Comparison of ENCODE assay signal across 8 mouse cellular contexts in the genomic region with DNA sequence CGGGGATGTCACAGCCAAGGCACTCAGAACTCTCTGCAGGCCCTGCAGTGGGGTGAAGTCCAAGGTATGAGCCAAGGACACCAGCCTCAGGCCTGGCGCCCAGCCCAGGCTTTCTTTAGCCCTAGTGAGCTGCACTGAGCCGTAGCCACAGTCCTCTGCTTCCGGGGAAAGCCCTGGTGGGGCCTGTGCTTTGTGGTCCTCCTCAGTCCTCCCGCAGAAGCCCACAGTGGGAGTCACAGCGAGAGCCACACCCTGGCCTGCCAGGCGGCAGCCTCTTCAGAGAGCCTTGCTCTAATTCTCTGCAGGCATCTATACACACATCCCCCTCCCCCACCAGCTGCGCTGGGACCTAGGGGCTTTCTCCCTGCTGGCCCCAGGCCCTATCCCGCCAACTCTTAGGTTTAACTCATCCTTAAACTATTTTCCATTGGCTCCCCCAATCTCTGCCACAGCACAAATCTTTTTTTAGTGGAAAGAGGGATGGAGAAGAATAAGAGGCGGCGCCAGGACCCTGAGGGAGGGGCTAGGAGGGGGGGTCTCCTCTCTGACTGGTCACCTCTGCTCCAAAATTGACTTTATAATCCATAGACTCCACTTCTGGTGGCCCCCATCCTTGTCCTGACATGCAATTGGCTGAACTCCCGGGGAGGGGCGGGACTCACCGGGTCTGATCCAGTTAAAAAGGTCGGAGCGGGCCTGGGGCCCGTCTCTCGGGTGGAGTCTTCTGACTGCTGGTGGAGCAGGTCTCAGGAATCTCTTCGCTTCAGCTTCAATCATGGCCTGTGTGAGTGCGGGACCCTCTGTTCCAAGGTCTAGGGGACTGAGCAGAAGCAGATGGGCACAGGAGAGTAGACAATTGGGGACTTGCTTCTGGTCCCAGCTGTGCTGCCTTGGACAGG. TPM values are rescaled to one million over a fixed set of nuclear protein-coding genes. Genes with fewer than 3 reads are reported as not detected.
DNase-seq lines count a peak whose midpoint lies in the region; ATAC-seq and TF ChIP-seq lines count a peak whose summit lies in the region.

TSS of gene Lgals1 (plus strand) at position 705 of the 899 bp plus-strand sequence.

- H3K4me1 ChIP-seq in cortical plate, adult 2 months (ENCODE audit: control insufficient read depth, insufficient read depth, low read length) = peaks cover 4% of the 10 kb centered on the region

- peak within 1 kb of the TSS; percentile 21; the same call in 1 of the 2 replicates for H3K4me3 ChIP-seq in cortical plate, adult 2 months (ENCODE audit: insufficient read depth, low read length)

- intact Hi-C loops in left cerebral cortex, postnatal 25 days (cut with DNase I) = no loop called here

- DNase-seq in frontal cortex, postnatal 36 days (ENCODE audit: low spot score in 2 of 2) = no peak
- DNase-seq in gastrocnemius, postnatal 25 days = peak; percentile 92
- peak; percentile 91 for DNase-seq in induced T-regulatory cell, adult 2 months (ENCODE audit: low read depth)
- peak; percentile 50 to 54 for DNase-seq in left cerebral cortex, postnatal 25 days (ENCODE audit: low spot score in 2 of 2)
- peak; percentile 96 for DNase-seq in skeletal muscle tissue, adult 2 months (ENCODE audit: low read depth, low spot score)

- TF ChIP-seq POLR2A in cortical plate, adult 2 months (IDR thresholded peaks at IDR 0.05; ENCODE audit: extremely low read depth, insufficient read depth, low read length) = no peak

- ATAC-seq in frontal cortex, adult (ENCODE audit: low TSS enrichment) = 0 out of 2 replicates have a peak, but pooled peaks have one; percentile 17
- 0 out of 2 replicates have a peak, but pooled peaks have one; percentile 7 for ATAC-seq in megakaryocyte-erythroid progenitor cell, adult 5-6 weeks (replicated peaks; ENCODE audit: low FRiP score, low TSS enrichment, poor library complexity, severe bottlenecking)

- H3K27ac ChIP-seq in cortical plate, adult 2 months (ENCODE audit: insufficient read depth, low read length) = 0 out of 2 replicates have a peak within 1 kb of the TSS, but pooled peaks have one; percentile 50

- no peak for TF ChIP-seq CTCF in cortical plate, adult 2 months (IDR thresholded peaks at IDR 0.05; ENCODE audit: extremely low read depth, insufficient read depth, low read length)

RNA-seq across cellular contexts. Expression of gene Lgals1, which starts in this region (rescaled TPM):
- 42.9 and 44.4 TPM in 2 replicates for polyA plus RNA-seq in cortical plate, adult 2 months (2012; rRNA removed)
- total RNA-seq in gastrocnemius, postnatal 25 days (2021) = 100 to 1,000 TPM; 224 to 270 TPM
- 10 to 100 TPM; 19.6 to 21.3 TPM for total RNA-seq in left cerebral cortex, postnatal 25 days (2021)
- 54.9 and 83.9 TPM in 2 replicates for total RNA-seq in megakaryocyte-erythroid progenitor cell, adult 5-6 weeks (2014; fragmentation: Nextera tagmentation)
- 91.1 and 98.2 TPM in 2 replicates for total RNA-seq in megakaryocyte-erythroid progenitor cell, adult 5-6 weeks (2017)

Comparison
In these comparisons a context has a peak if more than half of its experiments do, and no peak if none do; other contexts are left out.
1. DNase-seq: peak in gastrocnemius, postnatal 25 days (single experiment), induced T-regulatory cell, adult 2 months (single experiment), left cerebral cortex, postnatal 25 days (2 of 2) and skeletal muscle tissue, adult 2 months (single experiment); none in frontal cortex, postnatal 36 days (0 of 2).